Comparison of ENCODE assay signal across 14 mouse cellular contexts in the genomic region with DNA sequence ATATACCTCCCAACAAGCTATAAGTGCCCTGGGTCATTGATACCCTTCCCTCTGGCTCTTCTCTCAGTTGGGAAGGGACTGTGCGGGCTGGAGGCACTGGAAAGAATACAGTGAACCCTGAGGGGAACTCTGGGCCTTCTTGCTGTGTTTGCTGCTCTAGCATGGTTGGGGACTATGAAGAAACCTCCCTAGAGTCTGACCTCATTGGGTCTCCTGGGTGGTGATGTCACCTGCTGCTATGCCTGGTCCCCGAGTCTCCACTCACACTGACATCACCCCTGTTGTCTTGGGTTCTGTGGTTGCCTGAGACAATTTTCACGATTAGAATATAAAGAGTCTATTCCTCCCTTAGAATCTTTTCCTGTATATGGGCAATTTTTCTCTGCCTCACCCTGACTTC. TPM values are rescaled to one million over a fixed set of nuclear protein-coding genes. Genes with fewer than 3 reads are reported as not detected.
DNase-seq lines count a peak whose midpoint lies in the region.
"Had no signal": no experiment of that assay in that cellular context is flagged by ENCODE, and none has a peak within 500 bp of the region (broad histone marks: within the 10 kb centered on the region; RNA-seq: fewer than 3 reads in every experiment).

No protein-coding gene starts in this region.

- DNase-seq in adrenal gland, postnatal 14 days: peak; percentile 19
- DNase-seq in adrenal gland, postnatal 25 days: no peak
- DNase-seq in heart, adult 8-10 months (ENCODE audit: low spot score): peak; percentile 5
- DNase-seq in heart, postnatal 4 days: no peak
- peak; percentile 17 for DNase-seq in gastrocnemius, postnatal 25 days
- DNase-seq in thymus, postnatal 36 days: no peak
- no peak for DNase-seq in left cerebral cortex, adult 11 months (ENCODE audit: low spot score)
- DNase-seq: cerebellum, adult 2 months; cerebellum, postnatal 25 days; kidney, adult 18-20 months; liver; lung, postnatal 36 days; right cerebral cortex, postnatal 14 days; thymus, postnatal 25 days had no signal

RNA-seq across cellular contexts. Expression of a gene that starts 17.3 kb away (rescaled TPM):
- 31.3 and 36.2 TPM in 2 replicates for total RNA-seq in adrenal gland, postnatal 14 days (2021)
- 40.2 and 55.0 TPM in 2 replicates for total RNA-seq in adrenal gland, postnatal 25 days (2021)
- total RNA-seq in heart, adult 8-10 months (2022): 10 to 100 TPM; 14.3 to 21.1 (median 19.3) TPM
- 10 to 100 TPM; 22.4 to 29.3 TPM for total RNA-seq in heart, postnatal 4 days (2021)
- total RNA-seq in gastrocnemius, postnatal 25 days (2021): 10 to 100 TPM; 11.4 to 13.8 TPM

RNA-seq across cellular contexts. Expression of a gene that starts 50.9 kb away (rescaled TPM):
- 60.3 and 64.5 TPM in 2 replicates for total RNA-seq in adrenal gland, postnatal 14 days (2021)
- total RNA-seq in adrenal gland, postnatal 25 days (2021): 64.3 and 81.8 TPM in 2 replicates
- total RNA-seq in heart, adult 8-10 months (2022): 100 to 1,000 TPM in 1 of 4 experiments, 10 to 100 TPM in 3; 85.7 to 109 (median 94.2) TPM
- 10 to 100 TPM; 54.4 to 56.7 TPM for total RNA-seq in heart, postnatal 4 days (2021)
- total RNA-seq in gastrocnemius, postnatal 25 days (2021): 10 to 100 TPM; 44.9 to 50.4 TPM

Comparison
In these comparisons a context has a peak if more than half of its experiments do, and no peak if none do; other contexts are left out.
1. DNase-seq: peak in adrenal gland, postnatal 14 days (single experiment), heart, adult 8-10 months (single experiment) and gastrocnemius, postnatal 25 days (single experiment); none in adrenal gland, postnatal 25 days (single experiment), heart, postnatal 4 days (single experiment), thymus, postnatal 36 days (0 of 2) and left cerebral cortex, adult 11 months (single experiment).